Mouse (Mus musculus): ENCODE measurements around the gene Cyp2w1. TPM values are rescaled to one million over a fixed set of nuclear protein-coding genes. Genes with fewer than 3 reads are reported as not detected.

Cyp2w1 gene
- total and polyA plus RNA-seq, 3 experiments, result not detected

DNA sequence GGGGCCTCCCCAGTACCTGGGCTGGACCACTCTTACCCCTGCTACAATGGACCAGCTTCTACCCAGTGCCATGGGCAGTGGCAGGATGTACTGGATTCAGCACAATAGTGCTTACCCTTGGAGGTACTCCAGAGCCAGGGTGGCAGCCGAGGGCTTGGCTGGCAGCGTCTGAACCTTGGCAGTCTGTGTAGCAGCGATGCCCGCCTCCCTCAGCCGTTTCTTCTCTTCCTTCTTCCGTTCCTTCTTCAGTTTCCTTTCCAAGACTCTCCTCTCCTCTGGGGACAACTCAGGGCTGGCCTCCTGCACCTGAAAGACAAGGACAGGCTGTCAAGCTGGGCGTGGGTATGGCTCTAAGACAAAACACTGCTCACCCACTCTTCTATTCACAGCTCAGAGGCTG lies 11.4 kb downstream of the Cyp2w1 start:
- no peaks in the 10 kb centered on the region; a peak in 1 of 4 replicates for H3K36me3 ChIP-seq (ENCODE audit: control insufficient read depth in 1 of 2, insufficient read depth in 2 of 2, low read length in 2 of 2)
- DNase-seq (ENCODE audit: low read depth, low spot score), result no peak
- no peaks in the 10 kb centered on the region for H3K9me3 ChIP-seq (replicated peaks; ENCODE audit: insufficient read depth, low read length)
- no peaks in the 10 kb centered on the region for H3K79me2 ChIP-seq (ENCODE audit: control insufficient read depth, insufficient read depth, low read length, poor library complexity)
- no peaks in the 10 kb centered on the region for H3K4me1 ChIP-seq (ENCODE audit: control insufficient read depth in 1 of 2, insufficient read depth in 2 of 2, low read length in 2 of 2)
- H3K4me3 ChIP-seq (ENCODE audit: control insufficient read depth in 1 of 2, insufficient read depth in 1 of 2, low read depth in 2 of 2, low read length in 2 of 2), result no peak overlapping the region
- no peaks in the 10 kb centered on the region for H3K27me3 ChIP-seq (ENCODE audit: control insufficient read depth in 1 of 2, insufficient read depth in 2 of 2, low read length in 2 of 2)
- no peak overlapping the region for H3K27ac ChIP-seq (ENCODE audit: control insufficient read depth, low read depth, low read length)
- TF ChIP-seq TBP (IDR thresholded peaks at IDR 0.05; ENCODE audit: low read depth, low read length), result no peak
- no peak for TF ChIP-seq MXI1 (IDR thresholded peaks at IDR 0.05; ENCODE audit: low read depth, low read length)
- TF ChIP-seq ZNF384 (IDR thresholded peaks at IDR 0.05; ENCODE audit: low read depth, low read length), result no peak
- no peak for TF ChIP-seq TAL1 (IDR thresholded peaks at IDR 0.05; ENCODE audit: low read length)
- TF ChIP-seq POLR2A (IDR thresholded peaks at IDR 0.05; ENCODE audit: control insufficient read depth in 1 of 2, insufficient read depth in 1 of 2, low read depth in 1 of 2, low read length in 2 of 2, poor library complexity in 1 of 2), result no peak
- TF ChIP-seq RAD21 (IDR thresholded peaks at IDR 0.05; ENCODE audit: low read depth, low read length), result no peak
- no peak for TF ChIP-seq MEF2A (IDR thresholded peaks at IDR 0.05; ENCODE audit: extremely low read depth, insufficient replicate concordance, low read depth, low read length, poor library complexity, severe bottlenecking)
- TF ChIP-seq MYC (IDR thresholded peaks at IDR 0.05; ENCODE audit: low read depth, low read length), result no peak
- TF ChIP-seq E2F4 (IDR thresholded peaks at IDR 0.05; ENCODE audit: borderline replicate concordance, low read depth, low read length), result no peak
- no peak for TF ChIP-seq ETS1 (IDR thresholded peaks at IDR 0.05; ENCODE audit: low read depth, low read length)
- no peak for TF ChIP-seq HCFC1 (IDR thresholded peaks at IDR 0.05; ENCODE audit: low read depth, low read length)
- TF ChIP-seq ZC3H11A (IDR thresholded peaks at IDR 0.05; ENCODE audit: low read depth, low read length), result no peak
- TF ChIP-seq JUND (IDR thresholded peaks at IDR 0.05; ENCODE audit: low read depth, low read length), result no peak
- no peak for TF ChIP-seq USF1 (IDR thresholded peaks at IDR 0.05; ENCODE audit: low read depth, low read length)
- TF ChIP-seq GABPA (IDR thresholded peaks at IDR 0.05; ENCODE audit: low read depth, low read length), result no peak
- TF ChIP-seq SMC3 (IDR thresholded peaks at IDR 0.05; ENCODE audit: low read depth, low read length), result no peak
- TF ChIP-seq KAT2A (conservative IDR thresholded peaks at IDR 0.05; ENCODE audit: low read depth, low read length), result no peak
- TF ChIP-seq MAFK (IDR thresholded peaks at IDR 0.05; ENCODE audit: borderline replicate concordance, low read depth, low read length), result no peak
- no peak for TF ChIP-seq CHD2 (IDR thresholded peaks at IDR 0.05; ENCODE audit: low read length)
- TF ChIP-seq ZMIZ1 (IDR thresholded peaks at IDR 0.05; ENCODE audit: low read depth, low read length), result no peak
- no peak overlapping the region for H3K9ac ChIP-seq (ENCODE audit: control insufficient read depth, low read depth, low read length, poor library complexity, severe bottlenecking)

DNA sequence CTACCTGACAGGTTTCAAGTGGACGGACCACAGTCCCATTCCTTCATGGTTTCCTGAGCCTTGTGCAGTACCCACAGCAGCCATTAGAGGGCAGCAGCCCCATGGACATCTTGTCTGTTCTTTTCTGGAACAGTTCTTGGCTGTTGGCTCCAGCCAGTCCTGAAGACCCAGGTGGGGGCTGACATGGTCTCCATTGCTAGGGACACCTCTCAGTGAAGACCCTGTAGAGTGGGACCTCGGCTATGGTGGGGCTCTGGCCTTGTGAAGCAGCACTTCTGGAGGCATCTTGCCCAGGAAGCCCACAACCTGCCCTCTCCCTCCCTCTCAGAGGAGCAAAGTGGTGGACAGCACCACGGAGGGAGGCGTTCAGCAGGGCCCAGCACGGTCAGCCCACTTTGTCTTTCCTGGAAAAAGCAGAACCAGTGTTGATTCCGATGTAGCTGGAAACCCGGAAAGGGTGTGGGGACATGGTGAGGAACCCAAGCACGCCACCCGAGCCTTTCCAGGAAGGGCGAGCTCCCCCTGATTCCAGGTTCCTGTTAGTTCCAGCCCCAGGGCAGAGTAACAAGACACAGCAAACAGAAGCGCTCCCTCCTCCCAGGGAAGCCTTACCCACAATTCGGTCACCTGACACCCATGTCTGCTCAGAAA lies 12.0 kb downstream of the Cyp2w1 start:
- Histone ChIP-seq H3K4me3 (ENCODE audit: control insufficient read depth in 1 of 2, insufficient read depth in 1 of 2, low read depth in 2 of 2, low read length in 2 of 2) (no peak overlapping the region), H3K27me3 (ENCODE audit: control insufficient read depth in 1 of 2, insufficient read depth in 2 of 2, low read length in 2 of 2) (no peaks in the 10 kb centered on the region), H3K27ac (ENCODE audit: control insufficient read depth, low read depth, low read length) (no peak overlapping the region), H3K9me3 (replicated peaks; ENCODE audit: insufficient read depth, low read length) (no peaks in the 10 kb centered on the region), H3K9ac (ENCODE audit: control insufficient read depth, low read depth, low read length, poor library complexity, severe bottlenecking) (no peak overlapping the region), H3K4me1 (ENCODE audit: control insufficient read depth in 1 of 2, insufficient read depth in 2 of 2, low read length in 2 of 2) (no peaks in the 10 kb centered on the region), H3K79me2 (ENCODE audit: control insufficient read depth, insufficient read depth, low read length, poor library complexity) (no peaks in the 10 kb centered on the region), H3K36me3 (ENCODE audit: control insufficient read depth in 1 of 2, insufficient read depth in 2 of 2, low read length in 2 of 2) (no peaks in the 10 kb centered on the region; a peak in 1 of 4 replicates)
- peak; percentile 49; the same call in 1 of the 2 replicates for TF ChIP-seq SIN3A (IDR thresholded peaks at IDR 0.05; ENCODE audit: low read length)
- TF ChIP-seq EP300 (IDR thresholded peaks at IDR 0.05; ENCODE audit: low read depth in 1 of 2, low read length in 2 of 2), result no peak
- peak; percentile 98 for TF ChIP-seq RAD21 (IDR thresholded peaks at IDR 0.05; ENCODE audit: low read depth, low read length)
- TF ChIP-seq SMC3 (IDR thresholded peaks at IDR 0.05; ENCODE audit: low read depth, low read length), result peak; percentile 93
- peak; percentile 93 to 99 (median 98) for TF ChIP-seq CTCF (IDR thresholded peaks at IDR 0.05 in 2 of 3, conservative IDR thresholded peaks at IDR 0.05 in 1 of 3; ENCODE audit: control insufficient read depth in 1 of 3, insufficient read depth in 1 of 3, low read depth in 2 of 3, low read length in 3 of 3, poor library complexity in 1 of 3, severe bottlenecking in 1 of 3)
- TF ChIP-seq CHD2 (IDR thresholded peaks at IDR 0.05; ENCODE audit: low read length), result no peak
- peak; percentile 50; the same call in 1 of the 2 replicates for TF ChIP-seq MAZ (IDR thresholded peaks at IDR 0.05; ENCODE audit: low read depth, low read length)
- TF ChIP-seq ZC3H11A (IDR thresholded peaks at IDR 0.05; ENCODE audit: low read depth, low read length), result peak; percentile 96
- peak; percentile 72 for DNase-seq (ENCODE audit: low read depth, low spot score)

Measured in MEL (cell line).